Mouse (Mus musculus) spleen, adult 2 months (tissue): ENCODE measurements around the gene Cactin. TPM values are rescaled to one million over a fixed set of nuclear protein-coding genes. Genes with fewer than 3 reads are reported as not detected.

Source experiments
- DNase-seq, 2 experiments: peaks; one replicate each; pipeline versions ENCODE4 v3.0.0 to v3.0.0-alpha.2; 2012 to 2021; ENCODE audit warnings: low spot score in 2 of 2, low read depth in 1 of 2
- H3K27ac ChIP-seq: fragments of 200-500 bp; 2 replicates; pipeline ENCODE4 v1.5.1; 2012; ENCODE audit warnings: low read length, inconsistent platforms; ENCODE audit not compliant: insufficient read depth
- H3K27me3 ChIP-seq: fragments of 200-500 bp; 2 replicates; pipeline ENCODE4 v1.6.1; 2012; ENCODE audit warnings: mild to moderate bottlenecking, moderate library complexity, low read length, inconsistent platforms; ENCODE audit not compliant: control insufficient read depth, insufficient read depth
- H3K36me3 ChIP-seq: fragments of 200-500 bp; 2 replicates; pipeline ENCODE4 v1.6.1; 2012; ENCODE audit warnings: mild to moderate bottlenecking, low read length, inconsistent platforms; ENCODE audit not compliant: control insufficient read depth, insufficient read depth
- H3K4me1 ChIP-seq: fragments of 200-500 bp; 2 replicates; pipeline ENCODE4 v1.6.1; 2011; ENCODE audit warnings: inconsistent platforms; ENCODE audit not compliant: control insufficient read depth, insufficient read depth, insufficient read length
- H3K4me3 ChIP-seq: fragments of 200-500 bp; 2 replicates; pipeline ENCODE4 v1.5.1; 2011; ENCODE audit warnings: mild to moderate bottlenecking, inconsistent platforms; ENCODE audit not compliant: insufficient read depth, insufficient read length; ENCODE audit errors: extremely low read depth
- CTCF ChIP-seq: fragments of 200-500 bp; IDR thresholded peaks from 2 replicates; pipeline ENCODE4 v1.5.1; 2011; ENCODE audit warnings: mild to moderate bottlenecking, inconsistent platforms; ENCODE audit not compliant: insufficient read depth, insufficient read length, insufficient replicate concordance; ENCODE audit errors: extremely low read depth
- POLR2A ChIP-seq: fragments of 200-500 bp; IDR thresholded peaks from 2 replicates; pipeline ENCODE4 v1.6.1; 2011; ENCODE audit warnings: low read depth, low read length, inconsistent platforms
- WGBS: fragments of 180-500 bp; shearing (Covaris S2); methylation state at CpG from one replicate; pipeline ENCODE4 v1.1.7; 2018; 5-methylcytosine and 5-hydroxymethylcytosine counted together
- polyA plus RNA-seq: library from polyadenylated mRNA; depleted of rRNA; stranded (reverse); fragments of >200 nt; gene quantifications from 2 replicates; pipeline ENCODE4 v1.2.3, GENCODE M21; 2012

Cactin gene
- polyA plus RNA-seq, 1 experiment = 38.6 TPM

DNA sequence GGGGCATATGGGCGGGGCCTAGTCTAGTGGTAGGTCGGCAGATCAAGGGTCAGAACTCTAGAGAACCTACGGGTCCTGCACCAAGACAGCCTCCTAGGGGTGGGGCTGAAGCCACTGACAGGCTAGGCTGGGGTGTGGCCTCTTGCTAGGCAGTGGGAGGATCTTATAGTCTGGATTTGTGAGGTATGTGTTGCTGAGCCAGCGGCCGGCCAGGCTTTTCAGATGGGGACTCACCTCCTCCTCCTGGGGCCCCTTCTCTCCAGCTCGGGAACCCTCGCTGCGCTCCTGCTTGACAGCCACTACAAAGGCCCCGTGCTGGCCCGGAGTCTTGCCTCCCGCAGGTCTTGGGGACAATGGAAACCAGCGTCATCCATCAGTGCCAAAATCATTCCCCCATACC is 28.2 kb downstream of the Cactin start:
- no peaks in the 10 kb centered on the region for H3K27me3 ChIP-seq
- no peak overlapping the region for H3K4me3 ChIP-seq
- no peak overlapping the region for H3K27ac ChIP-seq
- peaks cover 26% of the 10 kb centered on the region for H3K4me1 ChIP-seq
- 21% methylated on average over 12 of the region's 12 CpGs for WGBS
- TF ChIP-seq CTCF = no peak
- no peak for TF ChIP-seq POLR2A
- H3K36me3 ChIP-seq = no peaks in the 10 kb centered on the region; the same call in 1 of the 2 replicates
- no peak for DNase-seq

DNA sequence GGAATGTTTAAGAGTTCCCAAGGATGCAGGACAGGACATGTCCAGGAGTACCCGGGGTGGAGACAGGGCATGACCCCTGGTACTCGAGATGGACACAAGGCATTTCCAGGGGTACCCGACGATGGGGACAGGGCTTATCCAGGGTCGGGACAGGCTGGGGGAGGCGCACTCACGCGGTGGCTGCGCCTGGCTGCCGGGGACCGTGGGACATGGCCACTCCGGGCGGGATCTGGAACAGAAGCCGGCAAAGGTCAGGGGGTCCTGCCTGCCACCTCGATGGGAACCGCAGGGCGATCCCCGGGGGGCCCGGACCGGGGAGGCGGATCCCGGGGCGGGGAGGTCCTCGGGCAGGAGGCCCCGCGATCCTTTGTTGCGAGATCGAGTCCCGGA is 29.1 kb downstream of the Cactin start:
- Histone ChIP-seq H3K4me3 (peak overlapping the region; percentile 87), H3K4me1 (peaks cover 18% of the 10 kb centered on the region), H3K27ac (peak overlapping the region; percentile 30; the same call in 1 of the 2 replicates), H3K27me3 (no peaks in the 10 kb centered on the region), H3K36me3 (no peaks in the 10 kb centered on the region; the same call in 1 of the 2 replicates)
- TF ChIP-seq CTCF (no peak), POLR2A (no peak)
- no peak for DNase-seq
- WGBS = 2% methylated on average over 29 of the region's 29 CpGs

DNA sequence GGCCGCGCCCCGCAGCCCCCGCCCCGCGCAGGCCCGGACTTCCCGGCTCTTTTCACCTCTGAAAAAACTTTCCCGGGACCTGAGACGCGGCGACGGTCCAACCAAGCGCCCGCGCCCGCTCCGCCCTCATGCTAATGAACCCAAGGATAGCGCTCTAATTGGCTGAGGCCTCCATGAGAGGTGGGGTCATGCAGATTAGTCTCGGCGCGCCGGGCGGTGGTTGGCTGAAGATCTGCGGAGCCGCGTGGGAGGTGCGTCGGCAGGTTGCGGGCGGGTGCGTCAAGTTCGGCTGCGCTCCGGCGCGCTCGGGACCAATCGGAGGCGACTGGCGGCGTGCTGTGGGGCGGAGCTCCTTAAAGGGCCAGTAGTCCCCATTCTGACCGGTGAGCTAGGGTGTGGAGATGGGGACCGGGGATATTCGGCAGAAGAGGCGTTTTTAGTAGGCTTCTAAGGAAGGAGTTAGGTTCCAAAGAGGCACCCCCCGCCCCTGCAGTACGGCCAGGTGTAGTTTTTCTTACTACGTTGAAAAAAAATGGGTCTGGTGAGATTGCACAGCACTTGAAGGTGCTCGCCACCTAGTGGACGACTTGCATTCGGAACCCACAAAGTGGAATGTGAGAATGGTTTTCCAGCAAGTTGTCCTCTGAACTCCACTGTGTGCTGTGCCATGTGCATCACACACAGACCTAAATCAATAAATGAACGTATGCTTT is 29.6 kb downstream of the Cactin start, which contains the start of gene Hmg20b:
Hmg20b (minus strand) TSS at position 130 of the 713 bp plus-strand sequence.
- Histone ChIP-seq H3K4me3 (peak within 1 kb of the TSS; percentile 87), H3K27me3 (no peaks in the 10 kb centered on the region), H3K4me1 (peaks cover 16% of the 10 kb centered on the region), H3K36me3 (no peaks in the 10 kb centered on the region; the same call in 1 of the 2 replicates), H3K27ac (peak within 1 kb of the TSS; percentile 73)
- peak; percentile 96 to 99 for DNase-seq
- WGBS = 1% methylated on average over 54 of the region's 54 CpGs
- peak; percentile 70; the same call in 1 of the 2 replicates for TF ChIP-seq CTCF
- no peak for TF ChIP-seq POLR2A

DNA sequence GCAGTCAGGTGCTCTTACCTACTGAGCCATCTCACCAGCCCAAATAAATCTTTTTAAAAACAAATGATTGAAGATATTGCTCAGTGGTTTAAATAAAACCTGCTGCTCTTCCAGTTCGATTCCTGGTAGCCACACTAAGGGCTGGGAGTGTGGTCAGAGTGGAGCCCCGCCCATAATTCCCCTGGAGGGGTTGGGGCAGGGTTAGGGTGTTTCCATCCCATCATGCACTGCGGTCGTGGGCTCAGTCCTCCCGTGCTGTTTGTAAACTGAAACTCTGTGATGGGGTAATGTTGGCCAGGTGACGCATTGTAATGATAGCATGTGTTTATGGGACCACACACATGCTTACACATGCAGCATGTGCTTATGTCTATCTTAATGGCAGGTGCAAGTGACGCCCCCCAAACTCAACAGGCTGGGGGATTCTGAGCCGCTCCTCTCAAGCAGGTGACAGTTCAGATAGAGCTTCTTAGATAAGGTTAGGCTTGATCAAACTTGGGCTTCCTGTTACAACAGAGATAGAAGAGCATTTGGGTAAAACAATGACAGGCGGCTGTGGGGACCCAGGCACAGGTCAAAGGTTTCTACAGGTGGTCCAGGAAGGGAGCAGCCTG is 30.9 kb downstream of the Cactin start:
- H3K4me1 ChIP-seq = peaks cover 16% of the 10 kb centered on the region
- H3K27ac ChIP-seq = peak overlapping the region; percentile 51
- 32% methylated on average over 9 of the region's 9 CpGs for WGBS

DNA sequence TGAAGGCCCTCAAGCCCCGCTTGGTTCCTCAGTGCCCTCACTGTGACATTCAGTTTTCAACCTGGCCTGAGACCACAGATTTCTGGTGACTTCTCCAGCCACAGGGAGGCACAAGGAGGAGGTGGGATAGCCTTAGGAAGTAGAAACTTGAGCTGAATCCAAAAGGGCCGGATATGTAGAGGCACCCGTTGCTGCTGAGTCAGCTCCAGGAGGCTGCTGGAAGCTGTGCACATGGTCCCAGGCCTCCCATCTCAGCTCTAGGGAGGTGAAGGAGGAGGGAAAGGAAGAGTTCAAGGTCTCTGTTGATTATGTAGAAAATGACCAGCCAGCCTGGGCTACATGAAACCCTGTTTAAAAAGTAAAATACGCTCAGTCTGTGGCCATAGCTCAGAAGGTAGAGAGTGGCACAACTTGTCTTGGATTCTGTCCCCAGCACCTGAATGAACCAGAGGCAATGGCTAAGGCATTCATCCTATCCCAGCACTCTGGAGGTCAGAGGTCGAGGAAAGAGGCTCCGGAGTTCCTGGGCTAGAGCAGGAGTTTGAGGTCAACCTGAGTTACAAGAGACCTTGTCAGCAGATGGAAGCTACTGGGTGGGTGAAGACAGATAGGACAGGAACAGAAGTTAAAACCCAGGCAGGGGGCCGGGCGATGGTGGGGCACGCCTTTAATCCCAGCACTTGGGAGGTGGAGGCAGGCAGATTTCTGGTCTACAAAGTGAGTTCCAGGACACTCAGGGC is 34.0 kb downstream of the Cactin start:
- no peak for DNase-seq
- Histone ChIP-seq H3K27me3 (no peaks in the 10 kb centered on the region), H3K4me3 (no peak overlapping the region), H3K4me1 (peaks cover 20% of the 10 kb centered on the region; the same call in 1 of the 2 replicates), H3K27ac (no peak overlapping the region), H3K36me3 (no peaks in the 10 kb centered on the region)
- TF ChIP-seq CTCF = no peak
- TF ChIP-seq POLR2A = no peak
- WGBS = 82% methylated on average over 9 of the region's 9 CpGs

More for the DNA sequence above, 30.9 kb downstream of the Cactin start:
- Histone ChIP-seq H3K36me3 (no peaks in the 10 kb centered on the region; the same call in 1 of the 2 replicates), H3K4me3 (no peak overlapping the region), H3K27me3 (no peaks in the 10 kb centered on the region)
- TF ChIP-seq CTCF = no peak
- no peak for TF ChIP-seq POLR2A
- peak in 1 of 2 experiments; percentile 36 for DNase-seq

DNA sequence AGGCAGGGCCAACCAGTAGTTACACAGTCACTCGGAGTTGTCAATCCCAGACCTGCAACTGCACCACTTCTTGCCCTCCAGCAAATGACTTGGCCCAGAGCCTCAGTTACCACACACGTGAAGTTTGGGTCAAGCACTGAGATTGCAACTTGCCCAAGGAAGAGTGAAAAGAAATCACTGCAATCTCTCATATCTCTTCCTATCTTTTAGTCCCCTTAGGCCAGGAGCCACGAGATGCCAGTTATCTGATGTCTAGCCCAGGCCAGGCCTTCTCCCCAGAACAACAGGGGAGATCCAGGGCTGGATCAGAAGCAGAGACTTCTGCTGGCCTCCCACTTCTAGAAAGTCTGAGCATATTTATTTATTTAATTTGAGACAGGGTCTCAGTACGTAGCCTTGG is 34.6 kb downstream of the Cactin start:
- Histone ChIP-seq H3K36me3 (no peaks in the 10 kb centered on the region), H3K4me3 (no peak overlapping the region), H3K27me3 (no peaks in the 10 kb centered on the region), H3K27ac (no peak overlapping the region), H3K4me1 (peaks cover 19% of the 10 kb centered on the region; the same call in 1 of the 2 replicates)
- no peak for TF ChIP-seq POLR2A
- TF ChIP-seq CTCF = no peak
- 87% methylated on average over 4 of the region's 4 CpGs for WGBS
- DNase-seq = no peak
